Mouse (Mus musculus) C2C12 (cell line): ENCODE measurements around the gene 1110051M20Rik. TPM values are rescaled to one million over a fixed set of nuclear protein-coding genes. Genes with fewer than 3 reads are reported as not detected.
"Not testable (repeated sequence)": the region's sequence is repeated elsewhere in the genome, so short reads cannot be mapped to it uniquely, and the experiment has no call there.

Source experiments
- H3K27me3 ChIP-seq: one replicate; pipeline ENCODE4 v1.6.1; 2011; ENCODE audit not compliant: control insufficient read depth, insufficient read depth, insufficient read length
- H3K36me3 ChIP-seq: one replicate; pipeline ENCODE4 v1.6.1; 2011; ENCODE audit not compliant: control insufficient read depth, insufficient read depth
- H3K4me3 ChIP-seq: one replicate; pipeline ENCODE4 v1.5.1; 2011; ENCODE audit warnings: mild to moderate bottlenecking, control low read depth; ENCODE audit not compliant: poor library complexity, insufficient read depth, severe bottlenecking
- H3K79me2 ChIP-seq: one replicate; pipeline ENCODE4 v1.6.1; 2011; ENCODE audit not compliant: control insufficient read depth, insufficient read depth
- H3K79me3 ChIP-seq: one replicate; pipeline ENCODE4 v1.6.1; 2011; ENCODE audit warnings: low read depth, control low read depth
- H3ac ChIP-seq: one replicate; pipeline ENCODE3; 2011; ENCODE audit warnings: low read depth; ENCODE audit not compliant: control insufficient read depth, insufficient read length
- CEBPB ChIP-seq: IDR thresholded peaks from one replicate; pipeline ENCODE4 v1.6.1; 2011; ENCODE audit warnings: low read depth, mild to moderate bottlenecking, control low read depth, moderate library complexity
- CTCF ChIP-seq: IDR thresholded peaks from one replicate; pipeline ENCODE4 v1.5.1; 2011; ENCODE audit not compliant: control insufficient read depth, insufficient read depth, insufficient read length
- FOSL1 ChIP-seq: IDR thresholded peaks from one replicate; pipeline ENCODE4 v1.8.0; 2011; ENCODE audit warnings: mild to moderate bottlenecking, low read length; ENCODE audit not compliant: poor library complexity, insufficient read depth, severe bottlenecking
- MAX ChIP-seq: IDR thresholded peaks from one replicate; pipeline ENCODE4 v1.6.1; 2011; ENCODE audit warnings: mild to moderate bottlenecking, control low read depth
- MYOD1 ChIP-seq: IDR thresholded peaks from one replicate; pipeline ENCODE4 v1.6.1; 2011; ENCODE audit warnings: low read depth; ENCODE audit not compliant: control insufficient read depth, insufficient read length
- MYOG ChIP-seq: IDR thresholded peaks from one replicate; pipeline ENCODE4 v1.6.1; 2011; ENCODE audit not compliant: control insufficient read depth, insufficient read length; ENCODE audit errors: extremely low read depth
- USF1 ChIP-seq: IDR thresholded peaks from one replicate; pipeline ENCODE4 v1.6.1; 2011; ENCODE audit warnings: low read depth, mild to moderate bottlenecking, control low read depth, moderate library complexity
- long read RNA-seq, 2 experiments: library from polyadenylated mRNA; unstranded; transcript quantifications; one replicate each; pipeline ENCODE4 v2.0.0; 2019 to 2020
- polyA plus RNA-seq: library from polyadenylated mRNA; unstranded; fragments of >200 nt; fragmentation: generic; extraction: Trizol; gene quantifications from one replicate; pipeline ENCODE4 v1.2.1, GENCODE M21; 2012; ENCODE audit warnings: missing spikeins

The 1110051M20Rik gene
- polyA plus RNA-seq, result 27.5 TPM
- long read RNA-seq, experiment 1, transcript 1110051M20Rik-203 (9 exons, 1,977 nt), result major isoform, 25 of 49 reads
- long read RNA-seq, experiment 1, partial matches to known transcripts, result 8 of 49 reads
- long read RNA-seq, experiment 1, other reads (novel, unspliced or antisense), result 8 of 49 reads
- long read RNA-seq, experiment 2, transcript 1110051M20Rik-203 (9 exons, 1,977 nt), result major isoform, 39 of 48 reads
- long read RNA-seq, experiment 2, partial matches to known transcripts, result 3 of 48 reads
- long read RNA-seq, experiment 2, other reads (novel, unspliced or antisense), result 5 of 48 reads

DNA sequence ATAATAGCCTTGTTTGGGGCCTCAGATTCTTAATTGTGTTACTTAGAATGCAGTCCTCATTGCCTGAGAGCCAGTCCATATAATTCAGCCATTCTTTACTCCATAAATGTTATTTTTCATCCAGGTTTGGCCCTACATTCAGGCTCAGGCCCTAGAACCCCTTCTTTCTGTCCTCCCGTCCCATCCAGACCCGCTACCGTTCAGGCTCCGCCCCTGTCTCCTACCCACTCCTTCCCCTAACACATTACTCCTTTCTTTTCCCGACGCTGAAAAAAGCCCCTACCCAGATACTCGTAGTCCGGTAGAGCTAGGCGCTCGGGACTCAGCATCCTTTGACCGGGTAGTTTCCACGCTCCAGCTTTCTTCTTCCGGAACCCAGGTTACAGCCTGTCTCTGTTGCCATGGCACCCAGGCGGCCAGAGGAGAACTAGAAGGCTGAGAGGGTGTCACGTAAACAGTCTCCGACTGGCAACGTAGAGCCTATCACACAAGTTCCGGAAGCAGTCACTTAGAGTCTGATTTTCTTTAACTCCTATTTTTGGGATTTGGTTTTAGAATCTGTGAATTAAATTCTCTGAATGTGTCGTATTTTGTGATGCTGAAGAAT, at the start of gene 1110051M20Rik:
Gene 1110051M20Rik, minus strand, starts transcription at position 419 of the 607 bp plus-strand sequence.
- Histone ChIP-seq H3K79me3 (no peaks in the 10 kb centered on the region), H3K27me3 (no peaks in the 10 kb centered on the region), H3K79me2 (peaks cover 10% of the 10 kb centered on the region), H3K36me3 (no peaks in the 10 kb centered on the region), H3K4me3 (peak within 1 kb of the TSS; percentile 43), H3ac (peak within 1 kb of the TSS; percentile 75)
- TF ChIP-seq MYOG (no peak), MYOD1 (no peak)

DNA sequence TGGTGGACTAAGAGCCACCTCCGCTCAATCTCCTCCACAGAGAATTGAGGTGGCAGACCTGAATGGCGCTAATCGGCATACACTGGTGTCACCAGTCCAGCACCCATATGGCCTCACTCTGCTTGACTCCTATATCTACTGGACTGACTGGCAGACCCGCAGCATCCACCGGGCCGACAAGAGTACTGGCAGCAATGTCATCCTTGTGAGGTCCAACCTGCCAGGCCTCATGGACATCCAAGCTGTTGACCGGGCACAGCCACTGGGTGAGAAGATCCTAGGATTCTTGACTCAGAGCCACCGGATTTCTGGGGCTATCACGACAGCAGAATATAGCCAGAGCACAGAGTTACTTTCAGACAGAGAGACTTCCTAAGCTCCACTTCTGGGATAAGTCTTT, 49.5 kb upstream of the 1110051M20Rik start:
- Histone ChIP-seq H3K79me3 (no peaks in the 10 kb centered on the region), H3K27me3 (no peaks in the 10 kb centered on the region), H3K79me2 (no peaks in the 10 kb centered on the region), H3K4me3 (no peak overlapping the region), H3K36me3 (no peaks in the 10 kb centered on the region), H3ac (no peak overlapping the region)
- no peak for TF ChIP-seq USF1
- TF ChIP-seq MYOG, result no peak
- TF ChIP-seq CTCF, result no peak
- TF ChIP-seq CEBPB, result no peak
- TF ChIP-seq MYOD1, result no peak
- TF ChIP-seq MAX, result no peak
- no peak for TF ChIP-seq FOSL1

DNA sequence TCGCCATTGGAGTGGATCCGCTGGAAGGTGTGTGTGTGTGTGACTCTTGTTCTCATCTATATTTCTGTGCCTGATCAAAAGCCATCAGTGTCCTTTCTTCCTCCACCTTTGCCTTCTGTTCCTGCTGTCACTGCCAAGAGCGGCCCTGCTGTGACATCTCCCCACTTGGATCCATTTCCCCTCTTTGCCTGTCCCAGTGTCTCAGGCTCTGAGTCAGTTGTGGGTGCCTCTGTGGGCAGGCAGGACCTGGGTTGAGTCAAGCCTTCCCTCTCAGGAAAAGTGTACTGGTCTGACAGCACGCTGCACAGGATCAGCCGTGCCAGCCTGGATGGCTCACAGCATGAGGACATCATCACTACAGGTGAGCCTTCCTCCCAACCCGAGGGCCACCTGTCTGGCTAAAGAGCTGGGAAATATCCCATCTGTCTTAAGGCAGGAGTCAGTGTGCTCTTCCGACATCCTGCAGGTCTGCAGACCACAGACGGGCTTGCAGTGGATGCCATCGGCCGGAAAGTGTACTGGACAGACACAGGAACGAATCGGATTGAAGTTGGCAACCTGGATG, 47.6 kb upstream of the 1110051M20Rik start:
- Histone ChIP-seq H3K36me3 (no peaks in the 10 kb centered on the region), H3K79me2 (no peaks in the 10 kb centered on the region), H3K4me3 (no peak overlapping the region), H3K27me3 (no peaks in the 10 kb centered on the region), H3ac (no peak overlapping the region), H3K79me3 (no peaks in the 10 kb centered on the region)
- no peak for TF ChIP-seq MAX
- TF ChIP-seq USF1, result no peak
- TF ChIP-seq CTCF, result no peak
- no peak for TF ChIP-seq MYOD1
- no peak for TF ChIP-seq CEBPB

DNA sequence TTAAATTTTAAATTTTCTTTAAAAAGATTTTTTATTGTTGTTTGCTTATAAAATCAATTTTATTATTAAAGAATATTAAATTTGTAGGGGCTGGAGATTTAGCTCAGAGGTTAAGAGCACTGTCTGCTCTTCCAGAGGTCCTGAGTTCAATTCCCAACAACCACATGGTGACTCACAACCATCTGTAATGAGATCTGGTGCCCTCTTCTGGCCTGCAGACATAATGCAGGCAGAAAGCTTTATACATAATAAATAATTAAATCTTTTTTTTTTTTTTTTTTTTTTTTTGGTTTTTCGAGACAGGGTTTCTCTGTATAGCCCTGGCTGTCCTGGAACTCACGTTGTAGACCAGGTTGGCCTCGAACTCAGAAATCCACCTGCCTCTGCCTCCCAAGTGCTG, 42.8 kb upstream of the 1110051M20Rik start:
- not testable (repeated sequence) for H3K36me3 ChIP-seq, H3K27me3 ChIP-seq, H3K4me3 ChIP-seq, H3ac ChIP-seq, H3K79me3 ChIP-seq, H3K79me2 ChIP-seq

GRCm38 (mm10) chr2:91485256-91485655, 40.8 kb upstream of the 1110051M20Rik start:
- Histone ChIP-seq H3ac (no peak overlapping the region), H3K79me2 (no peaks in the 10 kb centered on the region), H3K36me3 (no peaks in the 10 kb centered on the region), H3K27me3 (no peaks in the 10 kb centered on the region), H3K4me3 (no peak overlapping the region), H3K79me3 (no peaks in the 10 kb centered on the region)
- no peak for TF ChIP-seq MYOD1
- no peak for TF ChIP-seq CTCF

DNA sequence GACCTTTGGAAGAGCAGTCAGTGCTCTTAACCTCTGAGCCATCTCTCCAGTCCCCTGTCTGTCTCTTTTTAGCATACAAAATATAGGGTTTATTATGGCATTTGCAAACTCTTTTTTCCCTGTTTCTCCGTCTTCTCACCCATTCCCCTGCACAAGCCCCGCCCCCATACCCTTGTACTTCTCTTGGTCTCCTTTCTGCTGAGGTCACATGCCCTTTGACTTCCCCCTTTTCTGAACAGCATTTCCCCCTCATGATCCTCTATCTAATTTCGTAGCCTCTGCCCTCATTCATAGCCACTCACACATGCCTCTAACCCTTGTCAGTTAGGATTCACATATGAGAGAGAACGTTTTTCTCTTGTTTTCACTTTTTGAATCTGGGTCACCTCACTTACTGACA, 40.2 kb upstream of the 1110051M20Rik start:
- TF ChIP-seq USF1 (no peak), MYOG (no peak), MYOD1 (no peak)
- Histone ChIP-seq H3ac (no peak overlapping the region), H3K79me3 (no peaks in the 10 kb centered on the region), H3K36me3 (no peaks in the 10 kb centered on the region), H3K4me3 (no peak overlapping the region), H3K79me2 (no peaks in the 10 kb centered on the region), H3K27me3 (no peaks in the 10 kb centered on the region)
